ENCODE assay signal across 11 mouse cellular contexts in genomic region chr17:44654503-44654902, GRCm38 (mm10).
DNase-seq lines count a peak whose midpoint lies in the region; ATAC-seq and TF ChIP-seq lines count a peak whose summit lies in the region.
"Had no signal": no experiment of that assay in that cellular context is flagged by ENCODE, and none has a peak within 500 bp of the region (broad histone marks: within the 10 kb centered on the region; RNA-seq: fewer than 3 reads in every experiment).

No protein-coding gene starts in this region.

- no peak overlapping the region for H3K4me3 ChIP-seq in spleen, adult 2 months (ENCODE audit: extremely low read depth, insufficient read depth, insufficient read length)
- H3K4me3 ChIP-seq in forebrain, postnatal 0 days (ENCODE audit: low read depth, low read length), result no peak overlapping the region
- H3K4me3 ChIP-seq: gastrocnemius, adult 2 months; layer of hippocampus, adult 2 months; midbrain, embryonic 13.5 days; stomach, embryonic 15.5 days had no signal

- no peak overlapping the region for H3K9ac ChIP-seq in forebrain, postnatal 0 days
- H3K9ac ChIP-seq: midbrain, embryonic 13.5 days; stomach, embryonic 15.5 days had no signal

- H3K27me3 ChIP-seq in Patski, result no peaks in the 10 kb centered on the region
- no peaks in the 10 kb centered on the region for H3K27me3 ChIP-seq in spleen, adult 2 months (ENCODE audit: control insufficient read depth, insufficient read depth, low read length)
- no peaks in the 10 kb centered on the region for H3K27me3 ChIP-seq in forebrain, postnatal 0 days (ENCODE audit: insufficient read depth, low read length)
- H3K27me3 ChIP-seq: midbrain, embryonic 13.5 days; stomach, embryonic 15.5 days had no signal

- CTCF ChIA-PET in Patski (lab: Charles Lee), result no interaction called here

- POLR2A ChIA-PET in Patski (lab: Charles Lee), result no interaction called here

- H3K9me3 ChIP-seq in forebrain, postnatal 0 days (ENCODE audit: low read length), result no peaks in the 10 kb centered on the region
- H3K9me3 ChIP-seq: midbrain, embryonic 13.5 days; stomach, embryonic 15.5 days had no signal

- H3K27ac ChIP-seq in spleen, adult 2 months (ENCODE audit: insufficient read depth, low read length), result no peak overlapping the region
- H3K27ac ChIP-seq in forebrain, postnatal 0 days (ENCODE audit: low read depth, low read length), result no peak overlapping the region
- H3K27ac ChIP-seq: gastrocnemius, adult 2 months; layer of hippocampus, adult 2 months; midbrain, embryonic 13.5 days; stomach, embryonic 15.5 days had no signal

- peaks cover 9% of the 10 kb centered on the region; the same call in 1 of the 2 replicates for H3K4me1 ChIP-seq in spleen, adult 2 months (ENCODE audit: control insufficient read depth, insufficient read depth, insufficient read length)
- H3K4me1 ChIP-seq in forebrain, postnatal 0 days (ENCODE audit: insufficient read depth), result no peaks in the 10 kb centered on the region
- H3K4me1 ChIP-seq: midbrain, embryonic 13.5 days; stomach, embryonic 15.5 days had no signal

- no peak for TF ChIP-seq POLR2A in spleen, adult 2 months (IDR thresholded peaks at IDR 0.05; ENCODE audit: low read depth, low read length)

- ATAC-seq in Patski, result no peak
- peak; percentile 97 for ATAC-seq in hematopoietic stem cell, adult 5-6 weeks (replicated peaks in 1 of 2; ENCODE audit: insufficient read depth in 1 of 2, low FRiP score in 2 of 2, low TSS enrichment in 1 of 2, low read depth in 1 of 2, poor library complexity in 2 of 2, severe bottlenecking in 2 of 2)
- ATAC-seq in forebrain, postnatal 0 days, result no peak
- ATAC-seq: midbrain, embryonic 13.5 days had no signal

- TF ChIP-seq CTCF in Patski (IDR thresholded peaks at IDR 0.05), result no peak
- no peak for TF ChIP-seq CTCF in spleen, adult 2 months (IDR thresholded peaks at IDR 0.05; ENCODE audit: extremely low read depth, insufficient read depth, insufficient read length, insufficient replicate concordance)
- TF ChIP-seq CTCF in forebrain, postnatal 0 days (IDR thresholded peaks at IDR 0.05; ENCODE audit: low read depth), result no peak

- in situ Hi-C loops in Patski (cut with MboI; ENCODE audit: low pct_unique_long_range_greater_than_20kb), result loop anchor here (5.0 kb wide), 1 partner anchor 78 kb away; no protein-coding TSS in a partner anchor

- 9% methylated on average over 4 of the region's 4 CpGs for WGBS in spleen, adult 2 months
- 89% methylated on average over 4 of the region's 4 CpGs for WGBS in forebrain, postnatal 0 days

- no peak overlapping the region for H3K4me2 ChIP-seq in forebrain, postnatal 0 days (ENCODE audit: low read depth)
- H3K4me2 ChIP-seq: midbrain, embryonic 13.5 days; stomach, embryonic 15.5 days had no signal

- no peaks in the 10 kb centered on the region for H3K36me3 ChIP-seq in spleen, adult 2 months (ENCODE audit: control insufficient read depth, insufficient read depth, low read length)
- no peaks in the 10 kb centered on the region for H3K36me3 ChIP-seq in forebrain, postnatal 0 days (ENCODE audit: insufficient read depth)
- H3K36me3 ChIP-seq: midbrain, embryonic 13.5 days; stomach, embryonic 15.5 days had no signal

- peak; percentile 74 for DNase-seq in CD4-positive, CD25-positive, alpha-beta regulatory T cell, adult 2 months (ENCODE audit: low read depth, low spot score)
- DNase-seq in Patski (ENCODE audit: low read depth, low spot score), result peak; percentile 39
- peak; percentile 45 to 55 for DNase-seq in spleen, adult 2 months (ENCODE audit: low read depth in 1 of 2, low spot score in 2 of 2)
- no peak for DNase-seq in forebrain, postnatal 0 days
- no peak for DNase-seq in left cerebral cortex, adult 8-10 months (ENCODE audit: low spot score in 2 of 2)
- no peak for DNase-seq in retina, postnatal 1 day
- DNase-seq: gastrocnemius, adult 2 months had no signal

Comparison
In these comparisons a context has a peak if more than half of its experiments do, and no peak if none do; other contexts are left out.
1. DNase-seq: peak in CD4-positive, CD25-positive, alpha-beta regulatory T cell, adult 2 months (single experiment), Patski (single experiment) and spleen, adult 2 months (2 of 2); none in forebrain, postnatal 0 days (single experiment), left cerebral cortex, adult 8-10 months (0 of 2) and retina, postnatal 1 day (single experiment).
2. ATAC-seq: peak in hematopoietic stem cell, adult 5-6 weeks (2 of 2); none in Patski (single experiment) and forebrain, postnatal 0 days (single experiment).